Mouse (Mus musculus): ENCODE results near the gene Ppp1ca. TPM values are rescaled to one million over a fixed set of nuclear protein-coding genes. Genes with fewer than 3 reads are reported as not detected.

The Ppp1ca gene
- polyA plus RNA-seq, 1 experiment from 2014 or later: 744 TPM

- Histone ChIP-seq H3K4me1 (ENCODE audit: control insufficient read depth, insufficient read depth, low read length) (peaks cover 10% of the 10 kb centered on the region; the same call in 1 of the 2 replicates), H3K4me3 (ENCODE audit: low read depth, low read length) (no peak overlapping the region), H3K27ac (replicated peaks; ENCODE audit: low read depth, low read length) (no peak overlapping the region), H3K4me2 (ENCODE audit: low read depth, low read length) (no peak overlapping the region), H3K27me3 (replicated peaks; ENCODE audit: control insufficient read depth, insufficient read depth, low read length) (no peaks in the 10 kb centered on the region), H3K36me3 (ENCODE audit: control insufficient read depth, insufficient read depth, low read length) (no peaks in the 10 kb centered on the region), H3K9me3 (ENCODE audit: control insufficient read depth, low read length) (no peaks in the 10 kb centered on the region), H3K9ac (ENCODE audit: low read depth, low read length) (no peak overlapping the region)
- WGBS: 14% methylated on average over 8 of the region's 8 CpGs
- DNase-seq (ENCODE audit: low spot score) (peak; percentile 89), ATAC-seq (ENCODE audit: low read depth) (peak; percentile 35; the same call in 1 of the 2 replicates)
Observed at GRCm38 (mm10) chr19:4227894-4228678, 36.2 kb downstream of the Ppp1ca start.

GRCm38 (mm10) chr19:4228891-4229290, 37.0 kb downstream of the Ppp1ca start:
- H3K27ac ChIP-seq (replicated peaks; ENCODE audit: low read depth, low read length): no peak overlapping the region
- no peaks in the 10 kb centered on the region for H3K9me3 ChIP-seq (ENCODE audit: control insufficient read depth, low read length)
- H3K36me3 ChIP-seq (ENCODE audit: control insufficient read depth, insufficient read depth, low read length): no peaks in the 10 kb centered on the region
- H3K4me1 ChIP-seq (ENCODE audit: control insufficient read depth, insufficient read depth, low read length): peaks cover 10% of the 10 kb centered on the region; the same call in 1 of the 2 replicates
- ATAC-seq (ENCODE audit: low read depth) (no peak), DNase-seq (ENCODE audit: low spot score) (no peak)
- WGBS: 78% methylated on average over 4 of the region's 4 CpGs
- H3K4me2 ChIP-seq (ENCODE audit: low read depth, low read length): no peak overlapping the region
- H3K9ac ChIP-seq (ENCODE audit: low read depth, low read length): no peak overlapping the region
- H3K4me3 ChIP-seq (ENCODE audit: low read depth, low read length): no peak overlapping the region
- no peaks in the 10 kb centered on the region for H3K27me3 ChIP-seq (replicated peaks; ENCODE audit: control insufficient read depth, insufficient read depth, low read length)

GRCm38 (mm10) chr19:4229451-4230076, 37.7 kb downstream of the Ppp1ca start:
- no peak for ATAC-seq (ENCODE audit: low read depth)
- no peaks in the 10 kb centered on the region for H3K36me3 ChIP-seq (ENCODE audit: control insufficient read depth, insufficient read depth, low read length)
- 42% methylated on average over 5 of the region's 9 CpGs for WGBS
- no peak overlapping the region for H3K27ac ChIP-seq (replicated peaks; ENCODE audit: low read depth, low read length)
- H3K4me1 ChIP-seq (ENCODE audit: control insufficient read depth, insufficient read depth, low read length): peaks cover 10% of the 10 kb centered on the region; the same call in 1 of the 2 replicates
- no peak for DNase-seq (ENCODE audit: low spot score)
- no peaks in the 10 kb centered on the region for H3K27me3 ChIP-seq (replicated peaks; ENCODE audit: control insufficient read depth, insufficient read depth, low read length)
- no peaks in the 10 kb centered on the region for H3K9me3 ChIP-seq (ENCODE audit: control insufficient read depth, low read length)
- no peak overlapping the region for H3K9ac ChIP-seq (ENCODE audit: low read depth, low read length)
- H3K4me3 ChIP-seq (ENCODE audit: low read depth, low read length): no peak overlapping the region
- no peak overlapping the region for H3K4me2 ChIP-seq (ENCODE audit: low read depth, low read length)

- ATAC-seq (ENCODE audit: low read depth) (no peak), DNase-seq (ENCODE audit: low spot score) (no peak)
- no peak overlapping the region for H3K4me2 ChIP-seq (ENCODE audit: low read depth, low read length)
- H3K27ac ChIP-seq (replicated peaks; ENCODE audit: low read depth, low read length): no peak overlapping the region
- no peaks in the 10 kb centered on the region for H3K27me3 ChIP-seq (replicated peaks; ENCODE audit: control insufficient read depth, insufficient read depth, low read length)
- H3K36me3 ChIP-seq (ENCODE audit: control insufficient read depth, insufficient read depth, low read length): no peaks in the 10 kb centered on the region
- no peaks in the 10 kb centered on the region for H3K9me3 ChIP-seq (ENCODE audit: control insufficient read depth, low read length)
- H3K4me3 ChIP-seq (ENCODE audit: low read depth, low read length): no peak overlapping the region
- no peak overlapping the region for H3K9ac ChIP-seq (ENCODE audit: low read depth, low read length)
- 69% methylated on average over 8 of the region's 8 CpGs for WGBS
- peaks cover 10% of the 10 kb centered on the region; the same call in 1 of the 2 replicates for H3K4me1 ChIP-seq (ENCODE audit: control insufficient read depth, insufficient read depth, low read length)
Observed at GRCm38 (mm10) chr19:4230415-4230814, 38.5 kb downstream of the Ppp1ca start.

- Histone ChIP-seq H3K4me2 (ENCODE audit: low read depth, low read length) (peak within 1 kb of the TSS; percentile 85), H3K9ac (ENCODE audit: low read depth, low read length) (peak within 1 kb of the TSS; percentile 73), H3K36me3 (ENCODE audit: control insufficient read depth, insufficient read depth, low read length) (no peaks in the 10 kb centered on the region), H3K4me1 (ENCODE audit: control insufficient read depth, insufficient read depth, low read length) (peaks cover 10% of the 10 kb centered on the region; the same call in 1 of the 2 replicates), H3K4me3 (ENCODE audit: low read depth, low read length) (peak within 1 kb of the TSS; percentile 59), H3K27ac (replicated peaks; ENCODE audit: low read depth, low read length) (peak within 1 kb of the TSS; percentile 61; the same call in 1 of the 2 replicates), H3K27me3 (replicated peaks; ENCODE audit: control insufficient read depth, insufficient read depth, low read length) (no peaks in the 10 kb centered on the region), H3K9me3 (ENCODE audit: control insufficient read depth, low read length) (no peaks in the 10 kb centered on the region)
- peak; percentile 93 for ATAC-seq (ENCODE audit: low read depth)
- 9% methylated on average over 25 of the region's 26 CpGs for WGBS
- DNase-seq (ENCODE audit: low spot score): peak; percentile 98
Observed at GRCm38 (mm10) chr19:4231253-4232185, 39.7 kb downstream of the Ppp1ca start, which contains the start of gene Pold4. Pold4 (plus strand) TSS chr19:4231899.

GRCm38 (mm10) chr19:4232186-4232572, 40.3 kb downstream of the Ppp1ca start:
- Histone ChIP-seq H3K9me3 (ENCODE audit: control insufficient read depth, low read length) (no peaks in the 10 kb centered on the region), H3K36me3 (ENCODE audit: control insufficient read depth, insufficient read depth, low read length) (no peaks in the 10 kb centered on the region), H3K9ac (ENCODE audit: low read depth, low read length) (peak overlapping the region; percentile 73), H3K27ac (replicated peaks; ENCODE audit: low read depth, low read length) (peak overlapping the region; percentile 61; the same call in 1 of the 2 replicates), H3K27me3 (replicated peaks; ENCODE audit: control insufficient read depth, insufficient read depth, low read length) (no peaks in the 10 kb centered on the region), H3K4me1 (ENCODE audit: control insufficient read depth, insufficient read depth, low read length) (peaks cover 10% of the 10 kb centered on the region; the same call in 1 of the 2 replicates), H3K4me2 (ENCODE audit: low read depth, low read length) (peak overlapping the region; percentile 85), H3K4me3 (ENCODE audit: low read depth, low read length) (peak overlapping the region; percentile 59)
- no peak for ATAC-seq (ENCODE audit: low read depth)
- DNase-seq (ENCODE audit: low spot score): no peak
- WGBS: 72% methylated on average over 2 of the region's 2 CpGs

GRCm38 (mm10) chr19:4232651-4233050, 40.8 kb downstream of the Ppp1ca start:
- WGBS: 85% methylated on average over 7 of the region's 7 CpGs
- no peaks in the 10 kb centered on the region for H3K9me3 ChIP-seq (ENCODE audit: control insufficient read depth, low read length)
- H3K27me3 ChIP-seq (replicated peaks; ENCODE audit: control insufficient read depth, insufficient read depth, low read length): no peaks in the 10 kb centered on the region
- DNase-seq (ENCODE audit: low spot score) (no peak), ATAC-seq (ENCODE audit: low read depth) (no peak)
- no peak overlapping the region for H3K27ac ChIP-seq (replicated peaks; ENCODE audit: low read depth, low read length)
- no peaks in the 10 kb centered on the region for H3K36me3 ChIP-seq (ENCODE audit: control insufficient read depth, insufficient read depth, low read length)
- H3K9ac ChIP-seq (ENCODE audit: low read depth, low read length): peak overlapping the region; percentile 73; the same call in 1 of the 2 replicates
- no peak overlapping the region for H3K4me3 ChIP-seq (ENCODE audit: low read depth, low read length)
- H3K4me1 ChIP-seq (ENCODE audit: control insufficient read depth, insufficient read depth, low read length): peaks cover 10% of the 10 kb centered on the region; the same call in 1 of the 2 replicates
- peak overlapping the region; percentile 85 for H3K4me2 ChIP-seq (ENCODE audit: low read depth, low read length)

- H3K27me3 ChIP-seq (replicated peaks; ENCODE audit: control insufficient read depth, insufficient read depth, low read length): no peaks in the 10 kb centered on the region
- ATAC-seq (ENCODE audit: low read depth) (no peak), DNase-seq (ENCODE audit: low spot score) (no peak)
- H3K4me3 ChIP-seq (ENCODE audit: low read depth, low read length): no peak overlapping the region
- no peaks in the 10 kb centered on the region for H3K9me3 ChIP-seq (ENCODE audit: control insufficient read depth, low read length)
- H3K4me1 ChIP-seq (ENCODE audit: control insufficient read depth, insufficient read depth, low read length): peaks cover 10% of the 10 kb centered on the region; the same call in 1 of the 2 replicates
- H3K27ac ChIP-seq (replicated peaks; ENCODE audit: low read depth, low read length): no peak overlapping the region
- no peak overlapping the region for H3K4me2 ChIP-seq (ENCODE audit: low read depth, low read length)
- 63% methylated on average over 4 of the region's 4 CpGs for WGBS
- no peak overlapping the region for H3K9ac ChIP-seq (ENCODE audit: low read depth, low read length)
- H3K36me3 ChIP-seq (ENCODE audit: control insufficient read depth, insufficient read depth, low read length): no peaks in the 10 kb centered on the region
Observed at GRCm38 (mm10) chr19:4234548-4234947, 42.7 kb downstream of the Ppp1ca start.

Measured in embryonic facial prominence, embryonic 14.5 days (tissue).